Mouse (Mus musculus) C2C12 (cell line): ENCODE data around the gene Acap1. TPM values are rescaled to one million over a fixed set of nuclear protein-coding genes. Genes with fewer than 3 reads are reported as not detected.
"Not testable (repeated sequence)": the region's sequence is repeated elsewhere in the genome, so short reads cannot be mapped to it uniquely, and the experiment has no call there.

Experiments
- H3K27me3 ChIP-seq: one replicate; pipeline ENCODE4 v1.6.1; 2011; ENCODE audit not compliant: control insufficient read depth, insufficient read depth, insufficient read length
- H3K36me3 ChIP-seq: one replicate; pipeline ENCODE4 v1.6.1; 2011; ENCODE audit not compliant: control insufficient read depth, insufficient read depth
- H3K4me3 ChIP-seq: one replicate; pipeline ENCODE4 v1.5.1; 2011; ENCODE audit warnings: mild to moderate bottlenecking, control low read depth; ENCODE audit not compliant: poor library complexity, insufficient read depth, severe bottlenecking
- H3K79me2 ChIP-seq: one replicate; pipeline ENCODE4 v1.6.1; 2011; ENCODE audit not compliant: control insufficient read depth, insufficient read depth
- H3K79me3 ChIP-seq: one replicate; pipeline ENCODE4 v1.6.1; 2011; ENCODE audit warnings: low read depth, control low read depth
- H3ac ChIP-seq: one replicate; pipeline ENCODE3; 2011; ENCODE audit warnings: low read depth; ENCODE audit not compliant: control insufficient read depth, insufficient read length
- CEBPB ChIP-seq: IDR thresholded peaks from one replicate; pipeline ENCODE4 v1.6.1; 2011; ENCODE audit warnings: low read depth, mild to moderate bottlenecking, control low read depth, moderate library complexity
- CTCF ChIP-seq: IDR thresholded peaks from one replicate; pipeline ENCODE4 v1.5.1; 2011; ENCODE audit not compliant: control insufficient read depth, insufficient read depth, insufficient read length
- FOSL1 ChIP-seq: IDR thresholded peaks from one replicate; pipeline ENCODE4 v1.8.0; 2011; ENCODE audit warnings: mild to moderate bottlenecking, low read length; ENCODE audit not compliant: poor library complexity, insufficient read depth, severe bottlenecking
- MAX ChIP-seq: IDR thresholded peaks from one replicate; pipeline ENCODE4 v1.6.1; 2011; ENCODE audit warnings: mild to moderate bottlenecking, control low read depth
- MYOD1 ChIP-seq: IDR thresholded peaks from one replicate; pipeline ENCODE4 v1.6.1; 2011; ENCODE audit warnings: low read depth; ENCODE audit not compliant: control insufficient read depth, insufficient read length
- MYOG ChIP-seq: IDR thresholded peaks from one replicate; pipeline ENCODE4 v1.6.1; 2011; ENCODE audit not compliant: control insufficient read depth, insufficient read length; ENCODE audit errors: extremely low read depth
- USF1 ChIP-seq: IDR thresholded peaks from one replicate; pipeline ENCODE4 v1.6.1; 2011; ENCODE audit warnings: low read depth, mild to moderate bottlenecking, control low read depth, moderate library complexity
- polyA plus RNA-seq: library from polyadenylated mRNA; unstranded; fragments of >200 nt; fragmentation: generic; extraction: Trizol; gene quantifications from one replicate; pipeline ENCODE4 v1.2.1, GENCODE M21; 2012; ENCODE audit warnings: missing spikeins

The Acap1 gene
- polyA plus RNA-seq, 1 experiment = 0.21 TPM

GRCm38 (mm10) chr11:69920266-69921031 lies 25.1 kb upstream of the Acap1 start:
- TF ChIP-seq MAX (peak; percentile 79), MYOG (no peak)
- Histone ChIP-seq H3K36me3 (peaks cover 47% of the 10 kb centered on the region), H3ac (peak overlapping the region; percentile 98), H3K27me3 (no peaks in the 10 kb centered on the region), H3K4me3 (peak overlapping the region; percentile 100), H3K79me2 (peaks cover 63% of the 10 kb centered on the region), H3K79me3 (peaks cover 50% of the 10 kb centered on the region)

GRCm38 (mm10) chr11:69919661-69920265 lies 24.4 kb upstream of the Acap1 start:
- no peaks in the 10 kb centered on the region for H3K27me3 ChIP-seq
- peaks cover 54% of the 10 kb centered on the region for H3K36me3 ChIP-seq
- peak overlapping the region; percentile 98 for H3ac ChIP-seq
- H3K79me3 ChIP-seq = peaks cover 50% of the 10 kb centered on the region
- H3K4me3 ChIP-seq = peak overlapping the region; percentile 100
- H3K79me2 ChIP-seq = peaks cover 70% of the 10 kb centered on the region
- TF ChIP-seq MAX = peak; percentile 72
- TF ChIP-seq CEBPB = no peak

DNA sequence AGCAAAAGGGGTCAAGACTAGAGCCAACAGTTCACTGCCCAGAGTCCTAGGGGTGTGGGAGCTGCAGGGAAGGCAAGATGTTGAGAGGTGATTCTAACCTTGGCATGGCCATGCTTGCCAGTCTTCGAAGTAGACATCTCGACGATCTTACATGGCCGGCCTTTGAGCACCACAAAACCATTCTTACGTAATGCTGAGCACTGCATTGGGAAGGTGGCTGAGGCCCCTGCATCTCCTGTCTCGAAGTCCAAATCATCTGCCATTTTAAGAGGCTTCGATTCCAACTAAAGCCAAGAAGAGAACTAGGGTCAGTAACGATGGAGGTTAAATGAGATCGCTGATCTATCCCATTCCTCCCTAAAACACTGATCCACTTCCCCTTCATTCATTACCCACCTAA lies 23.7 kb upstream of the Acap1 start:
- Histone ChIP-seq H3K79me3 (peaks cover 50% of the 10 kb centered on the region), H3K79me2 (peaks cover 77% of the 10 kb centered on the region), H3K27me3 (no peaks in the 10 kb centered on the region), H3K4me3 (peak overlapping the region; percentile 100), H3ac (peak overlapping the region; percentile 42), H3K36me3 (peaks cover 58% of the 10 kb centered on the region)
- TF ChIP-seq MAX (no peak), MYOG (no peak), CEBPB (no peak), CTCF (no peak), MYOD1 (no peak), USF1 (no peak), FOSL1 (no peak)

- H3K79me3 ChIP-seq = peaks cover 50% of the 10 kb centered on the region
- H3K27me3 ChIP-seq = no peaks in the 10 kb centered on the region
- no peak overlapping the region for H3ac ChIP-seq
- no peak for TF ChIP-seq CTCF
- TF ChIP-seq FOSL1 = no peak
- no peak for TF ChIP-seq MYOG
- no peak overlapping the region for H3K4me3 ChIP-seq
- H3K79me2 ChIP-seq = peaks cover 78% of the 10 kb centered on the region
- H3K36me3 ChIP-seq = peaks cover 63% of the 10 kb centered on the region
These were observed 22.8 kb upstream of the Acap1 start for GRCm38 (mm10) chr11:69918118-69918517.

GRCm38 (mm10) chr11:69917379-69917948 lies 22.1 kb upstream of the Acap1 start:
- Histone ChIP-seq H3K36me3 (peaks cover 69% of the 10 kb centered on the region), H3K79me2 (peaks cover 77% of the 10 kb centered on the region), H3K27me3 (no peaks in the 10 kb centered on the region), H3ac (no peak overlapping the region), H3K79me3 (peaks cover 50% of the 10 kb centered on the region), H3K4me3 (no peak overlapping the region)
- no peak for TF ChIP-seq MAX
- TF ChIP-seq CTCF = no peak
- TF ChIP-seq FOSL1 = no peak
- TF ChIP-seq MYOG = no peak
- no peak for TF ChIP-seq MYOD1
- TF ChIP-seq USF1 = no peak
- no peak for TF ChIP-seq CEBPB

- not testable (repeated sequence) for H3K4me3 ChIP-seq, H3ac ChIP-seq, H3K27me3 ChIP-seq
- Histone ChIP-seq H3K36me3 (peaks cover 76% of the 10 kb centered on the region), H3K79me3 (peaks cover 50% of the 10 kb centered on the region), H3K79me2 (peaks cover 72% of the 10 kb centered on the region)
These were observed 21.5 kb upstream of the Acap1 start for GRCm38 (mm10) chr11:69916652-69917378.
